Mouse (Mus musculus): Measurements from ENCODE around the gene Gm5142. TPM values are rescaled to one million over a fixed set of nuclear protein-coding genes. Genes with fewer than 3 reads are reported as not detected.
A peak's percentile ranks its signal among the peaks of the same experiment; 100 is the strongest.

Gm5142 gene
- not detected in 2 replicates for polyA plus RNA-seq (2012; rRNA removed)

DNA sequence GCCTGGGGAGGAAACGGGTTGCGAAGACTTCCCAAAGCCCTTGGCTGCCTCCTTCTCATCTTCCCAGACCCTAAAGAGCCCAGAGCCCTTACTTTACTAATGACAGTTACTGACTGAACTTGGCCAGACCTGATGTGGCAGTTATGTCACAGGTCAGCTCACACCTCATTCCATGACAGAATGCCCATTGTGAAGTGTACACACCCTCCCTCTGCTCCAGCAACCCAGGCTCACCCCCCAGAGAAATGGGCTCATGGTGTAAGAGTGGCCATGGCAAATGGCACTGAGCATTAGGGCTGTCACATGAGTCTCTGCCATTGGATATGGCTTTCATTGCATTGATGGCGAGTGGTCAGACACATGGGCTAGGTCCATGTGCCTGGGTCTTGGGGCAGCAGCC, at the start of gene Gm5142:
Gm5142 (minus strand) TSS at position 101 of the 400 bp plus-strand sequence.
- no peak within 1 kb of the TSS for H3K27ac ChIP-seq (ENCODE audit: insufficient read depth, low read depth, low read length)
- TF ChIP-seq POLR2A (IDR thresholded peaks at IDR 0.05; ENCODE audit: low read depth, low read length) = no peak
- no peak for TF ChIP-seq CTCF (IDR thresholded peaks at IDR 0.05; ENCODE audit: extremely low read depth, insufficient read length, insufficient replicate concordance, low read depth, low read length)
- 96% methylated on average over 3 of the region's 3 CpGs for WGBS
- no peaks in the 10 kb centered on the region; the same call in 1 of the 2 replicates for H3K4me1 ChIP-seq (ENCODE audit: control insufficient read depth, insufficient read depth, insufficient read length, low read length)
- no peaks in the 10 kb centered on the region for H3K27me3 ChIP-seq (ENCODE audit: control insufficient read depth, insufficient read depth, low read length)
- H3K4me3 ChIP-seq (ENCODE audit: low read depth, low read length) = no peak within 1 kb of the TSS
- H3K36me3 ChIP-seq (ENCODE audit: control insufficient read depth, insufficient read depth, low read length) = no peaks in the 10 kb centered on the region

GRCm38 (mm10) chr14:59226240-59226639, 47.7 kb upstream of the Gm5142 start:
- H3K27ac ChIP-seq (ENCODE audit: insufficient read depth, low read depth, low read length) = 0 out of 2 replicates have a peak overlapping the region, but pooled peaks have one; percentile 23
- H3K36me3 ChIP-seq (ENCODE audit: control insufficient read depth, insufficient read depth, low read length) = peaks cover 49% of the 10 kb centered on the region
- H3K4me1 ChIP-seq (ENCODE audit: control insufficient read depth, insufficient read depth, insufficient read length, low read length) = peaks cover 9% of the 10 kb centered on the region; the same call in 1 of the 2 replicates
- TF ChIP-seq POLR2A (IDR thresholded peaks at IDR 0.05; ENCODE audit: low read depth, low read length) = no peak
- TF ChIP-seq CTCF (IDR thresholded peaks at IDR 0.05; ENCODE audit: extremely low read depth, insufficient read length, insufficient replicate concordance, low read depth, low read length) = peak; percentile 58; the same call in 1 of the 2 replicates
- H3K4me3 ChIP-seq (ENCODE audit: low read depth, low read length) = no peak overlapping the region
- 47% methylated on average over 11 of the region's 11 CpGs for WGBS
- H3K27me3 ChIP-seq (ENCODE audit: control insufficient read depth, insufficient read depth, low read length) = no peaks in the 10 kb centered on the region

- H3K4me1 ChIP-seq (ENCODE audit: control insufficient read depth, insufficient read depth, insufficient read length, low read length) = peaks cover 12% of the 10 kb centered on the region; the same call in 1 of the 2 replicates
- no peaks in the 10 kb centered on the region for H3K27me3 ChIP-seq (ENCODE audit: control insufficient read depth, insufficient read depth, low read length)
- 68% methylated on average over 3 of the region's 3 CpGs for WGBS
- no peak overlapping the region for H3K27ac ChIP-seq (ENCODE audit: insufficient read depth, low read depth, low read length)
- no peak overlapping the region for H3K4me3 ChIP-seq (ENCODE audit: low read depth, low read length)
- TF ChIP-seq CTCF (IDR thresholded peaks at IDR 0.05; ENCODE audit: extremely low read depth, insufficient read length, insufficient replicate concordance, low read depth, low read length) = no peak
- no peak for TF ChIP-seq POLR2A (IDR thresholded peaks at IDR 0.05; ENCODE audit: low read depth, low read length)
- peaks cover 44% of the 10 kb centered on the region for H3K36me3 ChIP-seq (ENCODE audit: control insufficient read depth, insufficient read depth, low read length)
These were observed 40.7 kb upstream of the Gm5142 start for GRCm38 (mm10) chr14:59219241-59219640.

GRCm38 (mm10) chr14:59209816-59210215, 31.3 kb upstream of the Gm5142 start:
- peaks cover 17% of the 10 kb centered on the region for H3K36me3 ChIP-seq (ENCODE audit: control insufficient read depth, insufficient read depth, low read length)
- WGBS = 97% methylated on average over 2 of the region's 2 CpGs
- H3K4me1 ChIP-seq (ENCODE audit: control insufficient read depth, insufficient read depth, insufficient read length, low read length) = no peaks in the 10 kb centered on the region; the same call in 1 of the 2 replicates
- TF ChIP-seq CTCF (IDR thresholded peaks at IDR 0.05; ENCODE audit: extremely low read depth, insufficient read length, insufficient replicate concordance, low read depth, low read length) = no peak
- no peak for TF ChIP-seq POLR2A (IDR thresholded peaks at IDR 0.05; ENCODE audit: low read depth, low read length)
- H3K27me3 ChIP-seq (ENCODE audit: control insufficient read depth, insufficient read depth, low read length) = no peaks in the 10 kb centered on the region
- no peak overlapping the region for H3K4me3 ChIP-seq (ENCODE audit: low read depth, low read length)
- no peak overlapping the region for H3K27ac ChIP-seq (ENCODE audit: insufficient read depth, low read depth, low read length)

DNA sequence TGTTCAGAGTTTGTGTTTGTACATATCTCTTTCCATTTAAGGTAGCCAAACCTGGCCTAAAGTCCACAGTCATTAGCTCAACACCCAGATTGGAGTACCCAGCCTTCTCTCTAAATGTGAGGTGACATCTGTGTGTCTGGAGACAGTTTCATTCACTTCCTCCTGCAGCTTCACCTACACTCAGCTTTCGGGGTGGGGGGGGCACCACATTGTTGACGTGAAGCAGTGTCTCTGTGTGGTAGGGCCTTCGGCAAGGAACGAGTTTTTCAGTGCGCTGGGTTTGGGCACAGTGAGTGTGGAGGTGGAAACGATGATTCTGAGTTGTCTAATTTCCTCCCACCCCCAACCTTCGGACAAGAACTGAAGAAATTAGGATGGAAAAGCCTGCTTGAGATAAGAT, 30.5 kb upstream of the Gm5142 start:
- no peaks in the 10 kb centered on the region for H3K27me3 ChIP-seq (ENCODE audit: control insufficient read depth, insufficient read depth, low read length)
- H3K4me1 ChIP-seq (ENCODE audit: control insufficient read depth, insufficient read depth, insufficient read length, low read length) = no peaks in the 10 kb centered on the region; the same call in 1 of the 2 replicates
- TF ChIP-seq CTCF (IDR thresholded peaks at IDR 0.05; ENCODE audit: extremely low read depth, insufficient read length, insufficient replicate concordance, low read depth, low read length) (no peak), POLR2A (IDR thresholded peaks at IDR 0.05; ENCODE audit: low read depth, low read length) (no peak)
- no peak overlapping the region for H3K27ac ChIP-seq (ENCODE audit: insufficient read depth, low read depth, low read length)
- H3K36me3 ChIP-seq (ENCODE audit: control insufficient read depth, insufficient read depth, low read length) = peaks cover 14% of the 10 kb centered on the region
- WGBS = 86% methylated on average over 7 of the region's 7 CpGs
- no peak overlapping the region for H3K4me3 ChIP-seq (ENCODE audit: low read depth, low read length)

DNA sequence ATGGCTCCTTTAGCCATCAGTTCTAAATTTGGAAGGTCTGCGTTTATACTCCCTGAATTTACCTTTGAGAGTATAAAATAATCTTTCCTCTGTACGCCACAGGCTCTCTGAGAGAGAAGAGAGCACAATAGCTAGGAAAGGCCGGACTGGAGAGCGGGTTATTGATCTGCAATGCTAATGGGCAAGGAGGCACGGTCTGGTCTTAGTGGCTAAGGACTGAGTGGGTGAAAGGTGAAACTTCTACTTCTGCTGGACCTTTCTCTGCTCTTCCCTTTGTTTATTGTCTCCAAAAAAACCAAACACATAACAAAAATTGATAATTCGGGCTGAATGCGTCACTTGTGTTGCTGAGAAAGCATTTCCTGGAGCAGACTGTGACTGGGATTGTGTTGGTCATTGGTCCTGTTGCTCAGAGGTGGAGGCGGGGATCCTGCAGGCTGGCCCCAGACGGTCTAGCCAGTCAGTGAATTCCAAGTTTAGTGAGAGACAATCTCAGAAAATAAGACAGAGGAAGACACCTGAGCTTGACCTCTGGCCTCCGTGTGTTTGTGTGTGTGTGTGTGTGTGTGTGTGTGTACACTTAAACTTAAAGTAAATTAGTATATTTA, 27.5 kb upstream of the Gm5142 start:
- no peak overlapping the region for H3K4me3 ChIP-seq (ENCODE audit: low read depth, low read length)
- no peaks in the 10 kb centered on the region for H3K27me3 ChIP-seq (ENCODE audit: control insufficient read depth, insufficient read depth, low read length)
- TF ChIP-seq CTCF (IDR thresholded peaks at IDR 0.05; ENCODE audit: extremely low read depth, insufficient read length, insufficient replicate concordance, low read depth, low read length) = no peak
- no peak for TF ChIP-seq POLR2A (IDR thresholded peaks at IDR 0.05; ENCODE audit: low read depth, low read length)
- H3K36me3 ChIP-seq (ENCODE audit: control insufficient read depth, insufficient read depth, low read length) = peaks cover 5% of the 10 kb centered on the region; the same call in 1 of the 2 replicates
- H3K27ac ChIP-seq (ENCODE audit: insufficient read depth, low read depth, low read length) = no peak overlapping the region
- 78% methylated on average over 10 of the region's 10 CpGs for WGBS
- H3K4me1 ChIP-seq (ENCODE audit: control insufficient read depth, insufficient read depth, insufficient read length, low read length) = no peaks in the 10 kb centered on the region; the same call in 1 of the 2 replicates

DNA sequence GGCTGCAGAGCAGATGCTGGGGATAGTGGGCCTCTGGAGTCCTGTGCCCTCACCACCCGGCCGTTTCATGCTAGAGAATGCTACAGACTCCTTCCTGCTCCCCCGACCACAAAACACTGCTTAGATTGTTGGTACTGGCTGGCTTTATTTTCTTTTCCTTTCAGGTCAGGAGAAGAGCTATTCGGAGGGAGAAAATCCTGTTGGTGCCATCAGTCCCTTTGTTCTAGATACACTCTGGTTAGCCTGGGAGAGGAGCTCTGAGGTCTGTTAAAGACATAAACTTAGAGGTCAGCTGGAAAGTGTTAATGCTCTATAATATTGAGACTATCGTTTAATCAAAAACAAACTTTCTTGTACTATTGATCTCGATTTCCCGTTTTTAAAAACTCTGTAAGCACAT, 26.9 kb upstream of the Gm5142 start:
- no peak for TF ChIP-seq CTCF (IDR thresholded peaks at IDR 0.05; ENCODE audit: extremely low read depth, insufficient read length, insufficient replicate concordance, low read depth, low read length)
- no peak for TF ChIP-seq POLR2A (IDR thresholded peaks at IDR 0.05; ENCODE audit: low read depth, low read length)
- H3K27ac ChIP-seq (ENCODE audit: insufficient read depth, low read depth, low read length) = no peak overlapping the region
- 0 out of 2 replicates have a peak, but pooled peaks cover 2% of the 10 kb centered on the region for H3K36me3 ChIP-seq (ENCODE audit: control insufficient read depth, insufficient read depth, low read length)
- H3K4me3 ChIP-seq (ENCODE audit: low read depth, low read length) = no peak overlapping the region
- 65% methylated on average over 7 of the region's 7 CpGs for WGBS
- H3K27me3 ChIP-seq (ENCODE audit: control insufficient read depth, insufficient read depth, low read length) = no peaks in the 10 kb centered on the region
- no peaks in the 10 kb centered on the region; the same call in 1 of the 2 replicates for H3K4me1 ChIP-seq (ENCODE audit: control insufficient read depth, insufficient read depth, insufficient read length, low read length)
